ENCODE assay signal across 12 mouse cellular contexts in the genomic region with DNA sequence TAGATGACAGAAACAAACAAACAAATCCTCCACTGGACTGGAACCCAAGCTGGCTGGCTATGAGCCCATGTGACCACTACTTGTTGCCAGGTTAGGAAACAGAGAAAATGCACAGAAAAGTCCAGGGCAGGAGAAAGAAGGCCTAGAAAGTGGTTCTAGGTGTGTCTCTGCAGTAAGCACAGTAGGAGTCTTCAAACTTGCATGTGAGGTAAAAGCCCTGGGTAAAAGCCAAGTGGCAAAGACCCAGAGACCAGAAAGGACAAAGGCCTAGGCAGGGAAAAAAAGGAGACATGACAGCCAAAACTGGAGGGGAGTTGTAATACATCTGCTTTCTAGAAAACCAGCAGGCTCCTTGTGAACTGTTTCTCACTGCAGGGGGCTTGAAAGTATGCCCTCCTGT. TPM values are rescaled to one million over a fixed set of nuclear protein-coding genes. Genes with fewer than 3 reads are reported as not detected.
DNase-seq lines count a peak whose midpoint lies in the region; ATAC-seq and TF ChIP-seq lines count a peak whose summit lies in the region.
"Had no signal": no experiment of that assay in that cellular context is flagged by ENCODE, and none has a peak within 500 bp of the region (broad histone marks: within the 10 kb centered on the region; RNA-seq: fewer than 3 reads in every experiment).

No protein-coding gene starts in this region.

- H3K4me1 ChIP-seq in hindbrain, embryonic 10.5 days (replicated peaks), result peaks cover 11% of the 10 kb centered on the region; the same call in 1 of the 2 replicates
- no peaks in the 10 kb centered on the region for H3K4me1 ChIP-seq in hindbrain, embryonic 11.5 days (replicated peaks; ENCODE audit: control insufficient read depth, insufficient read depth, low read length)
- H3K4me1 ChIP-seq in lung, adult 2 months (ENCODE audit: control insufficient read depth, insufficient read depth, low read length), result peaks cover 8% of the 10 kb centered on the region
- H3K4me1 ChIP-seq: embryonic facial prominence, embryonic 12.5 days had no signal

- peaks cover 42% of the 10 kb centered on the region for H3K36me3 ChIP-seq in hindbrain, embryonic 10.5 days
- no peaks in the 10 kb centered on the region for H3K36me3 ChIP-seq in hindbrain, embryonic 11.5 days (ENCODE audit: control insufficient read depth, insufficient read depth, low read length)

- DNase-seq in adrenal gland, adult 2 months, result peak; percentile 32
- DNase-seq in adrenal gland, postnatal 4 days (ENCODE audit: low spot score in 2 of 2), result no peak
- no peak for DNase-seq in hindbrain, embryonic 10.5 days (ENCODE audit: low spot score)
- no peak for DNase-seq in hindbrain, embryonic 11.5 days (ENCODE audit: low spot score)
- DNase-seq in lung, postnatal 10 days, result peak; percentile 44
- no peak for DNase-seq in lung, adult 2 months
- DNase-seq in kidney, postnatal 10 days, result peak; percentile 45
- no peak for DNase-seq in right cerebral cortex, postnatal 36 days (ENCODE audit: low spot score in 2 of 2)
- DNase-seq: cerebellum, adult 9-10 months had no signal

- H3K9me3 ChIP-seq in hindbrain, embryonic 10.5 days, result no peaks in the 10 kb centered on the region
- no peaks in the 10 kb centered on the region for H3K9me3 ChIP-seq in hindbrain, embryonic 11.5 days (ENCODE audit: control insufficient read depth, low read length)
- H3K9me3 ChIP-seq: embryonic facial prominence, embryonic 12.5 days had no signal

- TF ChIP-seq POLR2A in lung, adult 2 months (IDR thresholded peaks at IDR 0.05; ENCODE audit: borderline replicate concordance, extremely low read depth, low read depth, low read length), result no peak

- no peak overlapping the region for H3K4me3 ChIP-seq in hindbrain, embryonic 10.5 days
- no peak overlapping the region for H3K4me3 ChIP-seq in hindbrain, embryonic 11.5 days (ENCODE audit: low read depth, low read length)
- no peak overlapping the region for H3K4me3 ChIP-seq in lung, adult 2 months (replicated peaks; ENCODE audit: extremely low read depth, low read depth, low read length)
- H3K4me3 ChIP-seq: embryonic facial prominence, embryonic 12.5 days; heart, adult 2 months had no signal

- ATAC-seq in hindbrain, embryonic 11.5 days (ENCODE audit: low FRiP score), result no peak
- ATAC-seq: intestine, embryonic 16.5 days had no signal

- TF ChIP-seq CTCF in lung, adult 2 months (IDR thresholded peaks at IDR 0.05; ENCODE audit: insufficient read depth, low read length), result no peak

- H3K27ac ChIP-seq in hindbrain, embryonic 10.5 days, result peak overlapping the region; percentile 45; the same call in 1 of the 2 replicates
- H3K27ac ChIP-seq in hindbrain, embryonic 11.5 days (ENCODE audit: low read depth, low read length), result no peak overlapping the region
- H3K27ac ChIP-seq: embryonic facial prominence, embryonic 12.5 days; heart, adult 2 months had no signal

- H3K9ac ChIP-seq in hindbrain, embryonic 11.5 days (ENCODE audit: low read depth, low read length), result no peak overlapping the region
- H3K9ac ChIP-seq: embryonic facial prominence, embryonic 12.5 days had no signal

- H3K4me2 ChIP-seq in hindbrain, embryonic 11.5 days (replicated peaks; ENCODE audit: low read depth, low read length), result no peak overlapping the region
- H3K4me2 ChIP-seq: embryonic facial prominence, embryonic 12.5 days had no signal

- H3K27me3 ChIP-seq in hindbrain, embryonic 10.5 days (ENCODE audit: insufficient read depth, poor library complexity, severe bottlenecking), result no peaks in the 10 kb centered on the region
- no peaks in the 10 kb centered on the region for H3K27me3 ChIP-seq in hindbrain, embryonic 11.5 days (ENCODE audit: control insufficient read depth, insufficient read depth, low read length)
- H3K27me3 ChIP-seq: embryonic facial prominence, embryonic 12.5 days had no signal

RNA-seq across cellular contexts. Expression of gene Traf6, which starts 52.7 kb away (rescaled TPM):
- total RNA-seq in adrenal gland, adult 2 months (2021), result 10 to 100 TPM; 16.5 to 23.1 TPM
- 5.2 and 6.5 TPM in 2 replicates for polyA plus RNA-seq in adrenal gland, adult 2 months (2012; rRNA removed)
- 10 to 100 TPM; 26.2 to 26.5 TPM for total RNA-seq in adrenal gland, postnatal 4 days (2021)
- polyA plus RNA-seq in hindbrain, embryonic 10.5 days (2016; fragmentation: Nextera tagmentation; extraction: Ambion mirVana), result 13.4 and 15.1 TPM in 2 replicates
- 16.5 and 19.2 TPM in 2 replicates for polyA plus RNA-seq in hindbrain, embryonic 11.5 days (2014; fragmentation: Nextera tagmentation; extraction: Ambion mirVana)
- 9.7 and 12.5 TPM in 2 replicates for polyA plus RNA-seq in lung, adult 2 months (2012; rRNA removed)

Comparison
In these comparisons a context has a peak if more than half of its experiments do, and no peak if none do; other contexts are left out.
1. DNase-seq: peak in adrenal gland, adult 2 months (single experiment), lung, postnatal 10 days (single experiment) and kidney, postnatal 10 days (single experiment); none in adrenal gland, postnatal 4 days (0 of 2), hindbrain, embryonic 10.5 days (single experiment), hindbrain, embryonic 11.5 days (single experiment), lung, adult 2 months (single experiment) and right cerebral cortex, postnatal 36 days (0 of 2).